In genomic region chr9:24351402-24351801, GRCm38 (mm10) we compare ENCODE assay signal across 22 mouse cellular contexts.
DNase-seq lines count a peak whose midpoint lies in the region; ATAC-seq lines count a peak whose summit lies in the region.
"Had no signal": no experiment of that assay in that cellular context is flagged by ENCODE, and none has a peak within 500 bp of the region (broad histone marks: within the 10 kb centered on the region; RNA-seq: fewer than 3 reads in every experiment).

No protein-coding gene starts in this region.

- H3K9ac ChIP-seq in heart, embryonic 11.5 days (ENCODE audit: low read depth, low read length), result no peak overlapping the region
- H3K9ac ChIP-seq in limb, embryonic 15.5 days, result no peak overlapping the region
- H3K9ac ChIP-seq: embryonic facial prominence, embryonic 13.5 days; embryonic facial prominence, embryonic 15.5 days; forebrain, embryonic 12.5 days had no signal

- no peaks in the 10 kb centered on the region for H3K27me3 ChIP-seq in heart, embryonic 11.5 days (ENCODE audit: control insufficient read depth, insufficient read depth, low read length)
- no peaks in the 10 kb centered on the region for H3K27me3 ChIP-seq in limb, embryonic 15.5 days
- H3K27me3 ChIP-seq in limb, embryonic 10.5 days (ENCODE audit: low read depth, poor library complexity, severe bottlenecking), result no peaks in the 10 kb centered on the region
- H3K27me3 ChIP-seq: embryonic facial prominence, embryonic 13.5 days; embryonic facial prominence, embryonic 15.5 days; forebrain, embryonic 12.5 days had no signal

- WGBS in heart, embryonic 11.5 days (ENCODE audit: insufficient replicate concordance), result 80% methylated on average over 3 of the region's 3 CpGs
- 82% methylated on average over 3 of the region's 3 CpGs for WGBS in limb, embryonic 15.5 days
- WGBS in limb, embryonic 10.5 days, result 92% methylated on average over 3 of the region's 3 CpGs

- no peak overlapping the region for H3K27ac ChIP-seq in heart, embryonic 11.5 days (ENCODE audit: low read depth, low read length)
- H3K27ac ChIP-seq in limb, embryonic 15.5 days, result no peak overlapping the region
- no peak overlapping the region for H3K27ac ChIP-seq in limb, embryonic 10.5 days
- H3K27ac ChIP-seq: embryonic facial prominence, embryonic 13.5 days; embryonic facial prominence, embryonic 15.5 days; forebrain, embryonic 10.5 days; forebrain, embryonic 12.5 days had no signal

- ATAC-seq in heart, embryonic 11.5 days (replicated peaks; ENCODE audit: insufficient number of reproducible peaks, low FRiP score, low TSS enrichment), result 0 out of 2 replicates have a peak, but pooled peaks have one; percentile 35
- ATAC-seq in limb, embryonic 15.5 days (ENCODE audit: insufficient number of reproducible peaks, low FRiP score, low TSS enrichment, low read depth), result 0 out of 2 replicates have a peak, but pooled peaks have one; percentile 52
- ATAC-seq: forebrain, embryonic 14.5 days; forebrain, embryonic 16.5 days had no signal

- no peaks in the 10 kb centered on the region for H3K4me1 ChIP-seq in heart, embryonic 11.5 days (ENCODE audit: control insufficient read depth, insufficient read depth, low read length)
- H3K4me1 ChIP-seq in limb, embryonic 15.5 days, result no peaks in the 10 kb centered on the region
- H3K4me1 ChIP-seq in limb, embryonic 10.5 days, result no peaks in the 10 kb centered on the region
- H3K4me1 ChIP-seq: embryonic facial prominence, embryonic 13.5 days; embryonic facial prominence, embryonic 15.5 days; forebrain, embryonic 10.5 days; forebrain, embryonic 12.5 days had no signal

- H3K36me3 ChIP-seq in heart, embryonic 11.5 days (ENCODE audit: control insufficient read depth, insufficient read depth, low read length), result no peaks in the 10 kb centered on the region
- H3K36me3 ChIP-seq in limb, embryonic 15.5 days, result no peaks in the 10 kb centered on the region
- H3K36me3 ChIP-seq in limb, embryonic 10.5 days, result no peaks in the 10 kb centered on the region
- H3K36me3 ChIP-seq: embryonic facial prominence, embryonic 13.5 days; embryonic facial prominence, embryonic 15.5 days; forebrain, embryonic 10.5 days; forebrain, embryonic 12.5 days had no signal

- no peak overlapping the region for H3K4me3 ChIP-seq in heart, embryonic 11.5 days (ENCODE audit: low read depth, low read length)
- H3K4me3 ChIP-seq in limb, embryonic 15.5 days, result no peak overlapping the region
- no peak overlapping the region for H3K4me3 ChIP-seq in limb, embryonic 10.5 days
- H3K4me3 ChIP-seq: embryonic facial prominence, embryonic 13.5 days; embryonic facial prominence, embryonic 15.5 days; erythroblast, embryonic 14.5 days; forebrain, embryonic 10.5 days; forebrain, embryonic 12.5 days had no signal

- H3K9me3 ChIP-seq in heart, embryonic 11.5 days (replicated peaks; ENCODE audit: control insufficient read depth, low read length), result no peaks in the 10 kb centered on the region
- H3K9me3 ChIP-seq in limb, embryonic 15.5 days, result no peaks in the 10 kb centered on the region
- no peaks in the 10 kb centered on the region for H3K9me3 ChIP-seq in limb, embryonic 10.5 days (replicated peaks)
- H3K9me3 ChIP-seq: embryonic facial prominence, embryonic 13.5 days; embryonic facial prominence, embryonic 15.5 days; forebrain, embryonic 10.5 days; forebrain, embryonic 12.5 days had no signal

- no peak overlapping the region for H3K4me2 ChIP-seq in heart, embryonic 11.5 days
- no peak overlapping the region for H3K4me2 ChIP-seq in limb, embryonic 15.5 days
- H3K4me2 ChIP-seq: embryonic facial prominence, embryonic 13.5 days; embryonic facial prominence, embryonic 15.5 days; forebrain, embryonic 12.5 days had no signal

- peak; percentile 4 for DNase-seq in gastrocnemius, postnatal 10 days
- no peak for DNase-seq in gastrocnemius, postnatal 25 days
- DNase-seq in heart, adult 8-10 months (ENCODE audit: low spot score), result no peak
- DNase-seq in limb, embryonic 10.5 days (ENCODE audit: low spot score), result no peak
- DNase-seq: adrenal gland, adult 2 months; adrenal gland, postnatal 14 days; cerebellum, adult 11 months; cerebellum, adult 18-20 months; cerebellum, adult 8-10 months; cerebellum, adult 9-11 months; cerebellum, postnatal 14 days; cerebellum, postnatal 36 days; embryo, embryonic 11 days had no signal
